Mouse (Mus musculus) cerebellum, adult 8-10 months (tissue): ENCODE measurements around the gene Pdlim5.
"Not testable (repeated sequence)": the region's sequence is repeated elsewhere in the genome, so short reads cannot be mapped to it uniquely, and the experiment has no call there.

Source experiments
- DNase-seq: peaks from one replicate; pipeline ENCODE4 v3.0.0; 2022

Gene Pdlim5

GRCm38 (mm10) chr3:142395520-142396193 lies at the start of gene Pdlim5:
Pdlim5 (minus strand) TSS chr3:142395696.
- peak; percentile 50 for DNase-seq

- DNase-seq = no peak
These were observed 48.2 kb upstream of the Pdlim5 start for GRCm38 (mm10) chr3:142443710-142444043.

- DNase-seq = peak; percentile 72
These were observed 47.7 kb upstream of the Pdlim5 start for GRCm38 (mm10) chr3:142443006-142443709.

GRCm38 (mm10) chr3:142442161-142442560 lies 46.7 kb upstream of the Pdlim5 start:
- no peak for DNase-seq

GRCm38 (mm10) chr3:142441142-142441541 lies 45.6 kb upstream of the Pdlim5 start:
- no peak for DNase-seq

DNA sequence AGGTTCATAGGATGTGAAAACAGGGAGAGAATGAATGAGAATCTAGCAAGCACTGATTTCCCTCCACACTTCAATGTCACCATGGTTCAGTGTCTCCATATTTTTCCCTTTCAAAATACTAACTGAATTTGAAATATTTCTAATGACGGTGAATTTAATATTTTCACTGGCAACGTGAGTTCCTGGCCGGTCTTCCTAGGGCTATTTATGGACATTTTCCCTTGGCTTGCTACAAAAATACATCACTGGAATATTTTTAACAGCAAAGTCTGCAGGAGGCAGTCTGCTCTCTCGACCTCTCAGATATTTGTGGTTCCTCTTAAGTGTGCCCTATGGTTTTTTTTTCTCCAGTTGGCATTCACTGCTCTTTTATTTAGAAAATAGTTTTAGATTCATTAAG lies 44.7 kb upstream of the Pdlim5 start:
- no peak for DNase-seq

- DNase-seq = no peak
These were observed 44.1 kb upstream of the Pdlim5 start for GRCm38 (mm10) chr3:142439591-142440093.

- not testable (repeated sequence) for DNase-seq
These were observed 43.1 kb upstream of the Pdlim5 start for GRCm38 (mm10) chr3:142438630-142439029.

GRCm38 (mm10) chr3:142436824-142437223 lies 41.3 kb upstream of the Pdlim5 start:
- DNase-seq = no peak

DNA sequence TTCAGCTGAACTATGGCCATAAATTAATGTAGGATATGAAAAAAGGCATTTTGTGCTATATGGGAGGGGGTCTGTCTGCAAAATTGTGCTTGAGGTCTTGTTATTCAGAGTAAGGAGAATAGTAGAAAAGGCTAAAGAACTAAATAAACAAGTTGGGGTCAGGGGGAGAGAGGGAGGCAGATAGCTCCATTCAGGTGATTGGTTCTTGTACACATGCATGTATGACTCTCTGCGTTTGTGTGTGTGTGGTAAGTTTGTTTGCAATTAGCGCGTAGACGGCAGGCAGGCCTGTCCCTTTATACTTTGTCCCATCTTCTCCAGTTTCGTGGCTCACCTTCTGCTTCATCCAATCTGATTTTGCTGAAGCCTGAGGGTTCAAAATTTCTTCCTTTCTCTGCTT lies 40.7 kb upstream of the Pdlim5 start:
- DNase-seq = no peak

GRCm38 (mm10) chr3:142434786-142435168 lies 39.3 kb upstream of the Pdlim5 start:
- DNase-seq = no peak

DNA sequence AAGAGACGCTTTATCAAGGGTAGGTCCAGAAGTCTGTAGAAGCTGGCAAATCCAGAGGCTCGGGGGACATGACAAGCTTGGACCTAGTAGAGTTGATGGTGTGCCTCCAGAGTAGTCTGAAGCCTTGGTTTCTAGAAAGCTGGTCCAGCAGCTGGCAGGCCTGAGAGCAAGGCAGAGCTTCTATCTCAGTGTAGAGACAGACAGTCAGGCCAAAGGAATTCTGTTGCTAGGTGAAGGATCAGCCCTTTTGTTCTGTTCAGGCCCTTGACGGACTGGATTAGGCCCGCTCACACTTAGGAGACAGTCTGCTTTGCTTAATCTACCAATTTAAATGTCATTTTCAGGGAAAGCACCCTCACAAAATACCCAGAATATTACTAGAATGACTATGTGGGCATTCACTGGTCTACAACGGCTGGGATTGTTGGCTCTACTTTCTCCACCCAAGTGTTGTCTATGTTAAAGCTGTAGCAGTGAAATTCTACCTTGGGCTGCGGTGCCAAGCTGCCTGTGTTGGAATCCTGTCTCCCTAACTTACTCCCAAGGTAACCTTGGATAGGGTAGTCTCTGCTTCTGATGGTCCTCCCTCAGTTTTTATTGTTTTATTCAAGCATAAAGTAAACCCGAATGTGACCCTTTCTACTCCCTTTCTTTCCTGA lies 38.8 kb upstream of the Pdlim5 start:
- DNase-seq = no peak

DNA sequence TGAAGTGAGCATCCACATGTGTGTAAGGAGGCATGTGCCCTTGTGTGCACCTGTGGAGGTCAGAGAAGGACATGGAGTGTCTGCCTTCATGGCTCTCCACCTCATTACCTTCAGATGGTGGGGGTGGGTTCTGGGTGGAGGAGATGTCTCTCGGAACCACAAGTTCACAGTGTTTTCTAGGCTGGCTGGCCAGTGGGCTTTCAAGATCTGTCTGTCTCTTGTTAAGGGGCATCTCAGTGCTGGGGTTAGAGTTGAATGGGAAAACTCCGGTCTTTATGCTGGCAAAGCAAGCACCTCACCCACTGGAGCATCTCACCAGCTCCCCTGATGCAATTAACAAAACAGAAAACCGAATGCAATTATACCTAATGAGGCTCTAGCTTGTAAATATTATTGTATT lies 36.0 kb upstream of the Pdlim5 start:
- DNase-seq = no peak

DNA sequence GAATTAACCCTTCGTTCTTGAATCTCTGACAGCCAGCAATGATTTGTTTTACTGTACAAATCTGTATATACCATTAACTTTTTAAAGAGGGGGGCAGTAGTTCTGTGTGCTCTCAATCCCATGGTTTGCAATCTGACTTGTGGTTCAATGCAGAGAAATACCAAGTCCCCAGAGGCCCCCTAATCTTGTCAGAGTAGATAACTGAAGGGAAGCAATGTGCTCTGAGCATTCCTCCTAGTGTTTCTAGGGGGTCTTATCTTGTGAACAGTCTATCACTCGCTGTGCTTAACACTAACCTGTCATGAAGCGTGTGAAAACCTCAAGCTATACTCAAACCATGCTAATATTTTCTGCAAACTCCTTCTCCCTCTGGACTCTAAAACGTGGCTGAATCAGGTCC lies 34.6 kb upstream of the Pdlim5 start:
- DNase-seq = no peak

DNA sequence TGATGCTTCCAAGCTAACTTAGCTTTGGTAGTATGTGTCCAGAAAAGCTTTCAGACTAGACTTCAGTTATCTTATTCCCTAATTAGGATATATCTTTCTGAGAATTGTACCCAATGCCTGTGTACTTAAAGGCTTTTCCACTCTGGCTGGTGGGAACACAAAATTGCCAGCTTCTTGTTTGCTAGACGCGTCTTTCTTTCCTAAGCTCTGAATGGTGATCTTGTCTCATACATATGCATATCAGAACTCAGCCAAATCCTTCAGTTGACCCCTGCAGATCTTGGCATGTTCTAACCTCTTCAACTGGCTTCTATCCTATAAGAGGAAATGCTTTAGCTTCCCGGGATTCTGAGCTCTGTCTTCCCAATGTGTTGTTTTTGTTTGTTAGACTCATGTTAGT lies 31.3 kb upstream of the Pdlim5 start:
- no peak for DNase-seq

DNA sequence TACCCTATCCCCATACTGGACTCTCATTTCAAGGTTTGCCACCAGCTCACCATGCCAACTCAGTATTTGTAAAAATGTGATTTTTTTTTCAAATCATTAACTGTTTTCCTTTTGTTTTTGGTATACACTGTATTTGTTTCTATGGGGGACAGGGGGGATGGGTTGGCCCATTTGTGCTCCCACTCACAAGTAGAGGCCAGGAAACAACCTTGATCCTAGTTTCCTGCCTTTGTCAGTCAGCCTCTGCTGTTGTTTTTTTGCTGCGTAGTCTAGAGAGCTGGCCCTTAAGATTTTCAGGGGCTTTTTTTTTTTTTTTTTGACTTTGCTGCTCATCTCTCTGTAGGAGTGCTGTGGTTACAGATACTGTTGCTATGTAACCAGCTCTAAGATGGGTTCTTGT lies 28.6 kb upstream of the Pdlim5 start:
- no peak for DNase-seq

- no peak for DNase-seq
These were observed 28.0 kb upstream of the Pdlim5 start for GRCm38 (mm10) chr3:142423501-142423917.

GRCm38 (mm10) chr3:142422229-142422628 lies 26.7 kb upstream of the Pdlim5 start:
- no peak for DNase-seq

- DNase-seq = no peak
These were observed 26.0 kb upstream of the Pdlim5 start for GRCm38 (mm10) chr3:142421470-142421869.

DNA sequence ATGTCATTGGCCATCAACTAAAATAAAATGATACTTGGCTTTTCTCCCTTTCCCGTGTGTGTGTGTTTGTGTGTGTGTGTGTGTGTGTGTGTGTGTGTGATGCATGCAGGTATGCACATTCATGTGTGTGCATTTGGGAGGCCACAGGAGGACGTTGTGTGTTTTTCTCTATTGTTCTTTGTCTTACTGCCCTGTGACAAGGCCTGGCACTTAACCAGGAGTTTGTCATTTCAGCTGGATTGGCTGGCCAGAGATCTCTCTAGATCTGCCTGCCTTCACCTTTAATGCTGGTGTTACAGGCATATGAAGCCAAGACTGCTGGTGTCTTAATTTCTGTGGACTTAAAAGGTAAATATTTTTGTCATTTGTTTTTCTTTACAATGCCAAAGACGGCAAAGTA lies 22.5 kb upstream of the Pdlim5 start:
- DNase-seq = no peak

DNA sequence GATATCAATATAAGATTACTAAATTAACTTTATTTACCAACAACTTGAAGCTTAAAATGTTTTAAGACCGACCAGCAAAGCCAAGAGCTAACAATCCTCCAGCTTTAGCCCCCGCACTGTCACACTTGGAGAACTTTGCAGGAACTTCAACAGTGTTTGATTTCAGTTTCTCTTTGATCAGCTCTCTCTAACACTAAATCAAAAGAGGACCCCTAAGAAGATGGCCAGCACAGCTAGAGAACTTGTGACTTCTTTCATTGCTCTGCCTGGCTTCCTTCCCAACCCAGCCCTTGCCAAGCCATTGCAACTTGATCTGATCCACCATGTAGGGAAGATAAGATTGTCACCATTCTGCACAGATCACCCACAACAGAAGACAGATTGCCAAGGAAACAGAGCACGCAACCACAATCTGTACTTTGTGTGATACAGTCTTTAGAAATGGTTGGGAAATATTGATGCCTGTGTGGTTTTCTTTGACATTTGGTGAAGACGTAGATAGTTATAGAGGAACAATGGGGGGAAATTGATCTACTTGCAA lies 17.9 kb upstream of the Pdlim5 start:
- DNase-seq = no peak

DNA sequence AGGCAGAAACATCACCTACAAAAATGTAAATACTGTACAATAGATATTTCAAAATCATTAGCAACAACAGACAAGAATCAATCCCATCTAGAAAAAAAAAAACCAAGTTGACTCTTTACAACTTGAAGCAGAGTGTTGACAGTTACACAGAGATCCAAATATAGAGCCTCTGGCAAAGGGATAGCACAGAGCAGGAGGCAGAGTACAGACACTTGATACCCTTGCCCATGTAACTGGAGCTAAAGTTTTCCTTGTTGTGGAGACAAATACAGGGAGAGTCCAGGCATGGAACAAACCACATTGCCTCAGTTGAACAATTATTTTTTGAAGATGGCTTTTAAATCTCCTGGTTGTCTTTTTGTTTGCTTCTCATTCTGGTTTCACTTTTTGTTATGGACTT lies 15.4 kb upstream of the Pdlim5 start:
- no peak for DNase-seq

DNA sequence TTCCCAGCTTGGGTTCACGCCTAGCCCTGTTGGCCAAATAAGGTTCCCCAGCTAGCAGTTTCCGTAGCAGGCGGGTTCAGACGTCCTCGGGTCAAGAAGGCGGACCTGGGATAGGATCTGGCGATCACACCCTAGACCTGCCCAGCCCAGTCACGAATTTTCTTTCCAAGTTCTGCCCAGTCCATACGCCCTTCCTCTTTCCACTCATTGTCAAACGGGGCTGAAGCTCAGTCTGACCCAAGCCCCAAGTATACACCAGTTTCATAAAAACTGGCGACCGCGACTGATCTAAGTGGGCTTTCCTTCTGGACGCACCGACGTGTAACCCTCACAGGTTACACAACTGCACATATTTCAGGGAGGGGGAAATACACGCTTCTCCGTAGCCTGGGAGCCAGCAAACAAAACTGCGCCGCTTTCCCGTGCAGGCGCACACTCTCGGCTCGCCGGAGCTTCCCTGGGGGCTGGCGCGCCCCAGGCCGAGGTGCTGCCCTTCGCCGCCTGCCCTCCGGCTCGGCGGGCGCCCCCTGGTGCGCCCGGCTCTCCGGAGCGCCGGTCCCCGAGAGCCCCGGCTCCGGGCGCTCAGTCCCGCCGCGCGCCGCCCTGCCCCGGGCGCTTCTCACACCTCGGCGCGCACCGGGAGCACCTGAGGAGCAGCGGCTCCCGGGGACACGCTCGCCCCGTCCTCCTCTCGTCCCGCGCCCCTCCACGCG lies 544 bp downstream of the Pdlim5 start:
- DNase-seq = no peak
